Mouse (Mus musculus): ENCODE results near the gene Reep3. TPM values are rescaled to one million over a fixed set of nuclear protein-coding genes. Genes with fewer than 3 reads are reported as not detected.

The Reep3 gene
- total RNA-seq, 1 experiment from 2014 or later = 12.5 TPM

DNA sequence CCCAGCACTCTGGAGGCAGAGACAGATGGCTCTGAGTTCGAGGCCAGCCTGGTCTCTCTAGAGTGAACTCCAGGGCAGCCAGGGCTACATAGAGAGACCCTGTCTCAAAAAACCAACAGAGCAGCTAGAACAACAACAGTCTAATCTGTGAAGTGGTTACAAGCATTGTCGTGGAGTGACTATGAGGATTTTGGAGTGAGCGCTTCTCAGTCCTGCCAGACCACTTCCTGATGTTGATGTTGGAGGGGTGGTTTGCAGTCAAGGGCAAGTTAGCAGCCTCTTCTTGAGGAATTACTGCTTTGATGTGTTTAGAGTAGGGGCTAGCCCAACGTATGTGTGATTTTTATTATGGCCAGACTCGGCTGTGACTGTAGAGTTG lies 15.0 kb upstream of the Reep3 start:
- ATAC-seq (replicated peaks; ENCODE audit: low read depth, poor library complexity, severe bottlenecking) = peak; percentile 85

DNA sequence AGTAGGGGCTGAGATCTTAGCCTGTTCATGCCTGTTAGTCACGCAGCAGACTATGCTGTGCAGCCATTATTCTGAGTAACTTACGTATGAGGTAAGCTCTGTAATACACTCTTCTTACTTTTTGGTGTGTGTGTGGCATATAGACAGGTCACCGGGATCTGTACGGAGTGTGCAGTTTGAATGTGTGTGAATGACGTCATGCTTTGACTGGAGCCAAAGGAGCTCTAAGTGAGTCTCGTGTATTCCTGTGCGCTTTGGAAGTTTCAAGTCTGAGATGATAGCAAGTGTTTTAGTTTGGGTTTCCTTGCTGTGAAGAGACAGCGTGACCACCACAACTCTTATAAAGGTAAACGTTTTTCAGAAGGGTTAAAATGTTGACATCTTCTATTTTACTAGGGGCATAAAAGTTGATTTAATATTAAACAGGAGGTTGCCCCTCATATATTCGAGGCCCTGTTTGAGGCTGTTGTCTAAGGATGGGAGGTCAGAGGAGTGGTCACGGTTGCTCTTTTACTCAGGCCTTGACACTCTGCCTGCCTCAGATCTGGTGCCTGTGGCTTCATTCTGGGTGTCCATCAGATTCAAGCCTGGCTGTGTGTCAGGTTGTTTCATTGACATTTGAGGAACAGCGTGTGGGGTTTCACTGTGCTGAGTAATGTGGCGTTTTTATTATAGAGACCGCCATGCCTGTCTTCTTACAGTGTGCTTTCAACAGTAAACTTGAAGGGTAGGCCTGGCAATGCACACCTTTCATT lies 14.5 kb upstream of the Reep3 start:
- no peak for ATAC-seq (replicated peaks; ENCODE audit: low read depth, poor library complexity, severe bottlenecking)

DNA sequence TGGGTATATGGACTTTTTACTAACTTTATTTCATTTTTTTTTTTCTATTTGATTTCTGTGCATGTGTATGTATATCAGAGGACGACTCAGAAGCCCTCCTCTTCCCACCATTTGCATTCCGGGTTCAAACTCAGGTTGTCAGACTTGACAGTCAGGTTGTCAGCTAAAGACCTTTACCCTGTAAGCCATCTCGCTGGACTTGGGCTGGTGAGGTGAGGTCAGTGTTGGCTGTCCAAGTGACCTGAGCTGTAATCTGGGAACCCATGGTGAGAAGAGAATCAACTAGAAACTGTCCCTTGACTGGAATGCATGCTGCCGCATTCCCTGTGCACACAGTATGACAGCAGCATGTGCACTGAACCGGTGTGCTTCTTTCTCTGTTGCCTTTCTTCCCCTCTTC lies 12.9 kb upstream of the Reep3 start:
- no peak for ATAC-seq (replicated peaks; ENCODE audit: low read depth, poor library complexity, severe bottlenecking)

DNA sequence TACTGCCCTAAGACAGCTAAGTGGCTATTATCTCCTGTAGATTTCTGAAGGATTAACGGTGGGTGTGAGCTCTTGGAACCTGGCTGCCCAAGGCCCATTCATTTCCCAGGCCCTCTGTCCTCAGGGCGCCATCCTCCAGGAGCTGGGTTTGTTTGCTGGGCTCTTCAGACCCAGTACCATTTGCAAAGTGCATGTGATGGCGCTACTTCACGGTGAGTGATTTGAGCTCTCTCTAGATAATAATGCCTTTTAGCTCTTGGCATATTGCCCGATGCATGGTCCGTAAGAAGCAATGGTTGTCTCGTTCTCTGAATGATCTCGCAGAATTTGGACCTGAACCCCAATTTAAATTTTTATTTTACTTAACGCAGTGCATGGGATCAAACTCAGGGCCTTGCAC lies 11.4 kb upstream of the Reep3 start:
- ATAC-seq (replicated peaks; ENCODE audit: low read depth, poor library complexity, severe bottlenecking) = no peak

DNA sequence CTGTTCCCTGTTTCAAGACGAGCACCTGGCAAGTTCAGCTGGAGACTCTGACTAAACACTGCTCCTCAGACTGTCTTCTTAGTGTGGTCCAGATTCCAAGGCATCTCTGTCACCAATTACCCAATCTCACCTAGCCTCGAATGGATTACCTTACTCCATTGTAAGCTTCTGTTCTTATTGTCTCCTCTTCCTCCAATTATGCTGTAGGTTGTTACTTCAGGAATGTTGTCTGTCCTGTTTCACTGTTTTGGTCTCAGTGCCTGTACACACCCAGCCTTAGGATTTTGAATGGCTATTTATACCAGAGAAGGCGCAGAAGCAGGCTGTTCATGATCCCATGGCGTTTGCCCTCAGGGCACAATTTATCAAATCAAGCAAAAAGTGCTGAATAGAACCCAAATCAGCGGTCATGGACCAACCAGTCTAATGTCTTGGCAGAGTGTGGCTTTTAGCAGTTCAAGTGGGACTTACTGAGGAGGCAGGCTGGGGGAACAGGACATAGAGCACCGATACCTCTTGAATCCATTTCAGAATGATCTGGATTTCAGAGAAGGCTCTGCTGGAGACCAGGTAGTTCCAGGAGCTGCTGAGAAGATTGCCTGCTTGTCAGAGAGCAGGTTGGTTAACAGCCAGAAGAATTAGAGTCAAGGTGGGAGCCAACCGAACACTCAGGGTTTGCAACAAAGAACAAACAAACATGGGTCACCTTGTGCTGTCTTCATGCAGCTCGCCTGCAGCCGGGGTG lies 10.4 kb upstream of the Reep3 start:
- ATAC-seq (replicated peaks; ENCODE audit: low read depth, poor library complexity, severe bottlenecking) = no peak

DNA sequence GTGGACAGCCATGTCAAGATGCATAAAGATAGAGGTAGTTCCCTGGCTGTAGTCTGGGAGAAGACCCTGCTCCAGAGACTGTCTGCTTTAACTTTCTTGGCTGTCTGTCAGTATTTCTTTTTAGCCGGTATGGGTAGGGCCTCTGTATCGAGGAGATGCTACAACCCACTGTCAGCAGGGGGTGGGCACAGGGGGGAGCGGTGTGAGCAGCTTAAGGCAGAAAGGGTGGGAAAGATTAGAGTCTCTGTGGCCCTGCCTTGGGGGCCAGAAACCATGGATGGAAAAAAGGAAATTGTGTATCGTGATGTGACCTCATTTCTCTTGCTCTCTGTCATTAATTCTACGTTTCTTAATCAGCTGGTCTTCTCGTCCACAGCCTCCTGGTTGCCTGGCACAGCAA lies 9.7 kb upstream of the Reep3 start:
- ATAC-seq (replicated peaks; ENCODE audit: low read depth, poor library complexity, severe bottlenecking) = no peak

DNA sequence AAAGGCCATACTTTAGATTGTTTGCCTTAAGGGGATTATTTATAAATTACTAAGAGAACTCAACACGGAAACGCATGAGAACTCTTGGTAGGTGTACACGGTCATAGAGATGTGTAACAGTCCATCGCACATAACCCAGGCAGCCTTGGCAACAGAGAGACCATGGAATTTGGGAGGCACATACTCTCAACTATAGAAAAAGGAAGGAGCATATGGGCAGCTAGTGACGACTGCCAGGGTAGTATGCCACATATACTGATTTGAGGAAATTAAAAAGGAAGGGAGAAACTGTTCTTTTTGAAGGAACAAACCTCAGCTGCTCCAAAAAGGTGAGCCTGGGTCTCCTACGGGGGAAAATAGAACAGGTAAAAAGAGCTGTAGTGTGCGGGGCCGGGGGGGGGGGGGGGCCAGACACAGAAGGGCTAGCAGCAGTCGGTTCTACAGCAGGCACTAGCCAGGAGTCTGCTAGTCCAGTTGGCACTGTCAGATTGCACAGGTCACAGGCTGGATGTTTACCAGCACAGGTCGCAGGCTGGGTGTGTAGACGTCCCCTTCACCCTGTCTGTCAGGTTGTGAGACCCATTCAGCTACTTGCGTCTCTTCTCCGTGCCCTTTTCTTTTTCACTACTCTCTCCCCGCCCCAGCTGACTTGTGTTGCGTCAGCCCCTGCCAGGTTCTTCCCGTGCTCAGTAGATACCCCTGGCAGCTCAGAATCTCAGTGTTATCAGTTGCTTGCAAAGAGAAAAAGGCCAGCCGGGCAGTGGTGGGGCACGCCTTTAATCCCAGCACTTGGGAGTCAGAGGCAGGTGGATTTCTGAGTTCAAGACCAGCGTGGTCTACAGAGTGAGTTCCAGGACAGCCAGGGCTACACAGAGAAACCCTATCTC lies 8.8 kb upstream of the Reep3 start:
- ATAC-seq (replicated peaks; ENCODE audit: low read depth, poor library complexity, severe bottlenecking) = 0 out of 2 replicates have a peak, but pooled peaks have one; percentile 17

DNA sequence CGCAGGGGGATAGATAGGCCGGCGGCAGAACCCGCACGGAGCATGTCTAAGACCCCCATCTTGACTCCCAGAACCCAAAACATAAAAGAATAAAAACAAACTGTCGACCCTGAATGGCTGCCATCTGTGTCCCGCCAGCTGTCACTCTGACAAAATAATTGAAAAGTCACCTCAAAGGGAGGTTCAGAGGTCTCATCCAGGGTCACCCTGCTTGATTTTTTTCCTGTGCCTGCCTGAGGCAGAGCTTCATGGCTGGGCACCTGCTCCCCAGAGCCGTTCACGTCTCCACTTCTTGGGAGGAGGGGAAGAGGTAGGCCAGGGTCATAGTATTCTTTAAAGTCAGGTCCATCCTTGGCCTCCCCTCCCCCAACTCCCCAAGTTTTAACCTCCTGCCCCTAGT lies 7.8 kb upstream of the Reep3 start:
- no peak for ATAC-seq (replicated peaks; ENCODE audit: low read depth, poor library complexity, severe bottlenecking)

DNA sequence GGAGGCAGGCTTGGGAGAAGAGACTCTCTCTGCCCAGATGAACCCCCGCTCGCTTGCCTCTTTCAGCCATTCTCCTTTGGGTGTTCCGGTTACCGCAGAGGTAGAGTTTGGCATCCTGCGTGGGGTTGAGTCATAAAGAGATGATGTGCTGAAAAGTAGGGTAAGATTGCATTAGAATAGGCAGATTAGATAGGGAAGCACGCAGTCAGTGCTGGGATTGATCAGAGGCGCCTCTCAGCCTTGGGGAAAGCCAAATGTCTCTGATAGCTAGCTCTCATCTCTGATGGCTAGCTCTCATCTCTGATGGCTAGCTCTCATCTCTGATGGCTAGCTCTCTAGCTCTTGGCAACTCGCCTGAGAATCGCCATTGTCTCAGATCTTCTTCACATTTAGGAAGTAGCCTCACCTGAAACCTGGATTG lies 4.1 kb upstream of the Reep3 start:
- ATAC-seq (replicated peaks; ENCODE audit: low read depth, poor library complexity, severe bottlenecking) = no peak

DNA sequence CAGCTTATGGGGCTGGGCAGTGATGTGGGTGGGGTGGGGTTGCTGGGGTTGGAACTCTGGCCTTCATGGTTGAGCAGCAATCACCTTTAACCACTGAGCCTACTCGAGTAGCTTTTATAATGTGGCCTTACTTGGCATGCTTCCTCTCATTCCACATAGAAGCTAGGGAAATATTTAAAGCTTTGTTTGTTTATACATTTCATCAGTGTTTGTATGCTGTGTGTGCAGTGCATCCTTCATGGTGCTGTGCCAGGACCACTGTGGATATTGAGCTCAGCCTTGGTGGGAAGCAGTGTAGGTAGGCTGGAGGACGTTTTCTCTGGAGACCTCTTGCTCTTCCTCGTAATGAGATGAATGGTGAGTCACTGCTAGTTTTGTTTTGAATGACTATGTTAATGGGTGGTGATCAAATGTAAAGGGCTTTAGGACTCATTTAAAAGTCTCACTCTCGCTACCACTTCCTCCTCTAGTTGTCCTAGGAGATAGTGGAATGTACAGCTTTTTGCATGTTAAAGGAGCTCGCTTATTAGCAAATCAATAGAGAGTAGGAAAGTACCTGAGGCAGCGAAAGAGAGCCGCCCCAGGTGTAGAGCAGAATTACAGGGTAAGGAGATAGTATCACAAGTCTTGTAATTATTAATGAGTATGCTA lies 3.4 kb upstream of the Reep3 start:
- no peak for ATAC-seq (replicated peaks; ENCODE audit: low read depth, poor library complexity, severe bottlenecking)

DNA sequence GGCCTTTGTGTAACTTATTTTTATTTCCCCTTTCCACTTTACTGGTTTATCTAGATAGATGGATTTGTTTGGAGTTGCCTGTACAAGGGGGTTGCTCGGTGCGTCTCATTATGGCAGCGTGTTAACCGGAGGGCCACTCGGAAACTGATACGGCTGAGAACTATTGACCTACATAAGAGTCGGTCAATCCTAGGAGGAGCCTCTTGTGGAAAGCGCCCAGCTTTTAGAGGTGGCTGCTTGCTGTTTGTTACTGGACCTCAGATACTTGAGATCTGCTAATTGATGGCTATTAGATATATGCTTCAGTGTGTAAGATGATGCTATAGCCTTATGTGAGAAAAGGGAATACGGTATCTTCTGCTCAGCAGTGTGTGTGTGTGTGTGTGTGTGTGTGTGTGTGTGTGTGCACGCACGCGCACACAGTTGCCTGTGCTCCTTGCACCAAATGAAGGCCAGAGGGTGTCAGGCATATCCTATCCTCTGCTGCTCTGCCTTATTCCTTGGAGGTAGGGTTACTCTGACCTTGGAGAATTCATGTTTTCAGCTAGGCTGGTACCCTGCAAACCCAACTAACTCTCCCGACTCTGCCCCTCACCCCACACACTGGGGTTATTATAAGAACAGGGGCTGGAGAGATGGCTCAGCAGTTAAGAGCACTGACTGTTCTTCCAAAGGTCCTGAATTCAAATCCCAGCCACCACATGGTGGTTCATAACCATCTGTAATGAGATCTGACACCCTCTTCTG lies 2.6 kb upstream of the Reep3 start:
- no peak for ATAC-seq (replicated peaks; ENCODE audit: low read depth, poor library complexity, severe bottlenecking)

DNA sequence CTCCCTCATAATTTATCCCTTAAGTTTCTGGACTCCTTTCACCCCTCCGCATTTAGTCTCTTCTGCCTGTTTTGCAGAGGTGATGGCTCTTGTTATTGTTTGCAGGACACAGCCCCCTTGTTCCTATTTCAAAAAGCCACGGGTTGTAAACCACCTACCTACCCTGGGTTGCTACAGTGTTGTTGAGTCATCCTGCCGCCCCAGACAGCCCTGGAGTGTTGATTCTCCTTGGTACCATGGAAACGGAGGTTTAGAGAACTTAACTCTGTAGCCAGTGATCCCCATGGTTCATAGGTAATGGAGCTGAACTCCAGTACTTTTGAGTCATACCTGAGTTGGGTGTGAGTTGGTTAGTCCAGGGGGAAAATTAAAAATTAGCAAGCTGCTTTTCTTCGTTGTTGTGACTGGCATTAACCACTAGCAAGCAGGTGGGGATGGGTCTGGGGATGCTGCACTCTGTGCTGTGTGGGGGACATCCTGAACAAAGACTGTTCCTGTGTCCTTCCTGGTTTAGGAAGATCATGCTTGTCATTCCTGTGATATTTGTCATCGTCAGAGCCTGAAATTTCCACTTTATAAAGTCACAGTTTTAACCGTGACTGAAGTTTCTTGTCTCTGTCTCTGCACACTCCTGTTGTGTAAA lies 1.8 kb upstream of the Reep3 start:
- ATAC-seq (replicated peaks; ENCODE audit: low read depth, poor library complexity, severe bottlenecking) = peak; percentile 68

DNA sequence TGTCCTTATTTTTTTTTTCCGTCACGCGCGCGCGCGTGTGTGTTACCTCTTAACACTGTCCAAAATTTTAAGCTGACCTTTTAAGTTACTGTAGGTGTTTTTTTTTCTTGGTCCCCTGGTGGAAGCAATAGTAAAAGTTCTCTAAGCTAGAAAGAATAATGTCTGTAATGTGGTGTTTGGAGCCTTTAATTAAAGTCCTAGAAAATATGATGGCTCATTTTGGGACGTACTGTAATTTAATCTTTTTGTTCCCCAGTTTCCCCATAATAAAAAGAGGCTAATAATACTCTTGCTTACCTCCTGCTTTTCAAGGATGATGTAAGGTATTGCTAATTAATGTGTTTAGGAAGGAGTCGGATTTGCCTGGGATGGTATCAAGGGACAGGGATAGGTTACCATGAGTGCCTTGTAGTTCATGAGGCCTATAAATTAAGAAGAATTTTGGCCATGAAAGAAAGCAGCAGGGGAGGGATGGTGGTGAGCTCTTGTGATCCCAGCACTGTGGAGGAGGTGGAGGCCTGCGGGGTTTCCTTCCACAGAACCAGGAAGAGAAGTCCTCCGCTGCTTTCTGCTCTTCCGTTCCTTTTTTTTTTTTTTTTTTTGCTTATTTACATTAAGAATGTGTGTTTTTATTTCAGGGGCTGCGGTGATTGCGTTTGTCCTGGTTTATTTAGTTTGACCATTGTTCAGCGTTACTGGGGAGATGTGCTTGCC lies 849 bp upstream of the Reep3 start:
- ATAC-seq (replicated peaks; ENCODE audit: low read depth, poor library complexity, severe bottlenecking) = no peak

DNA sequence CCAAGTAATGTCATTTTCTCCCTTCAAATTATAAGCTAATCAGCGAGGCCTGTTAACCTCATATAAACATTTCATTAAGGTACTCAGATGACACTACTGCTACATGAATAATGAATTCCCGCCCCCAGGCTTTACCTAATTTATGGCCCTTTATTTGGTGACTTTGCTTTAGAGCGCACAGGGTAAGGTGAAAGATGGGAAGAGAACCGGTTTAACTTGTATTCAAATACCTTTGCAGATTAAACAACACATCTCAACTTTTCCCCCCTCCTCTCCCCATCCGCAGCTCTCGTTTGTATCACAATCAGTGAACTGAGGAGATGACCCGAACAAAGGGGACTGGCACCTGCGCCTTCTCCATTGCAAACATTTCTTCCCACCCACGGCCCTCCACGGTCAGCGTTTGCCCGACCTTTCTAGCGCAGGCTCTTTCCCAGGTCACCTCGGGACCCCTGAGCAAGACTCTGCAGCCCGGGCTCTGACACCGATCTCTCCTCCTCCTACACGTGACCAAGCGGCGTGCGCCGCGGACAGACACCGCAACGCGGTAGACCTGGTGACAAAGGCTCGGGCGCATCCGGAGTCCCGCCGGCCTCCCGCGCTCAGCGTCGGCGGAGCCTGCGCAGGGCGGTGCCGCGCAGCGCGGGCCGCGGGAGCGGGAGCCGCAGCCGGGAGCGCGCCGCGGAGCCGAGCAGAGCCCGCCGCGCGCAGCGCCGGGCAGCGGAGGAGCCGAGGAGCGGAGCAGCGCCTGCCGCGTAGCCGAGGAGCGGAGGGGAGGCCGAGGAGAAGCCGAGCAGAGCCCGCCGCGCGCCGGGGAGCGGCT lies 736 bp downstream of the Reep3 start, which contains the start of gene Jmjd1c:
Gene Jmjd1c, plus strand, starts transcription at position 328 of the 823 bp plus-strand sequence.
- peak; percentile 63 for ATAC-seq (replicated peaks; ENCODE audit: low read depth, poor library complexity, severe bottlenecking)

DNA sequence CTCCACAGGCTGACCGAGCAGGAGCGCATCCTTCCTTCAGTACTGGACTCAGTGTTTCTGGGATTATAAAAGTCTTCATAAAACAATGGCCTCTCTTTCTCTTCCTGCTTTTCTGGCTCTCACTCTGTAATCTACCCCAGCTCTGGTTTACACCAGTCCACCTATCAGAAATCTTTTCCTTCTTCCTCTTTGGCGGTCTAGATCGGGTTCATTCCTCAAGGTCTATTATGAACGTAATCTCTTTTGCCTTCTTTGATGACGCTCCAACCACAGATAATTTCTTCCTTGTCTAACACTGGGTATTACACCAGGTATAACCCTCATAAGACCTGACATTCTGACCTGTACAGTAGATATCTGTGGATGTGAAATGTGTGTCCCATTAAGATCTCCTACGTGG lies 1.8 kb downstream of the Reep3 start:
- ATAC-seq (replicated peaks; ENCODE audit: low read depth, poor library complexity, severe bottlenecking) = peak; percentile 33; the same call in 1 of the 2 replicates

DNA sequence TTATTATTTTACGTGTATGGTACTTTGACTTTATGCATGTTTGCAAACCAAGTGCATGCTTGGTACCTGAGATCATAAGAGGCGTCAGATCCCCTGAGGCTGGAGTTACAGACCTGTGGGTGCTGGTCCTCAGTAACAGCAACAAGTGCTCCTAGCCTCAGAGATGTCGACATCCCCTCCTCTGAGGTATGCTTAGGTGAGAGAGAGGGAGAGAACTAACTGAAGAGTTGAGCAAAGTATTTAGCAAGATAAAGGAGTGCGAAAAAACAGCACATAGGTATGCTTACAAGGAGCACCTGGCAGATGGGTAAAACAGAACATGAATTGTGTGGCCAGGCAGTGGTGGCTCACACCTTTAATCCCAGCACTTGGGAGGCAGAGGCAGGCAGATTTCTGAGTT lies 6.1 kb downstream of the Reep3 start:
- no peak for ATAC-seq (replicated peaks; ENCODE audit: low read depth, poor library complexity, severe bottlenecking)

DNA sequence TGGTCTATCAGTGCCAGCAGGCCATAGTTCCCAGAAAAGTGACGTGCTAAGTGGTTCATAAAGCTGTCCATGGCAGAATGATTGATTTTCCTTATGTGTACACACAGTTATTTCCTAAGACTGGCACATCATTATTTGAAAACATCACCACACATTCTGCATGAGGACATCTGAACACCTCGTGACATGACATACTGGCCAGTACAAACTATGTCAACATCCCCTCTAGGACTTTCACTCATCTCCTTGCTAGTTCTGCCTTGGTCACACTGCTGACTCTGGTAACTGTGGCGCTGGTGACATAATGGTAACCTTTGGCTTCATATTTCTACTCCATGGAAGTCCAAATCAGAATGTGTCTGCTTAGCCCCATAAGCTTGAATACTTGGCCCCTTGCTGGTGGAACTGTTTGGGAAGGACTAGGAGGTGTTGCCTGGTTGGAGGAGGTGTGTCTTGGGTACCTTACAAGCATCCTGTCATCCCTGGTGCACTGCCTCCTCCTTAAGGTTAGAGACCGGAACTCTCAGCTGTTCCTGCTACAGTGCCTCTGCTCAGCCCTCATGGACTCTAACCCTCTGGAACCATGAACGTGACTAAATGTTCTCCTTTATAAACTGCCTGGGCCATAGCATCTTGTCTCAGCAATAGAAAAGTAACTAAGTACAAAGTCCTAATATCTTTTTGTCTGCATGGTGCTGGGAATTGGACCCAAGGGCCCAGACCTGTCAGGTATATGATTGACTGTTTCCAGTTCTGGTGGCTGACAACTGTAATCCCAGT lies 9.1 kb downstream of the Reep3 start:
- ATAC-seq (replicated peaks; ENCODE audit: low read depth, poor library complexity, severe bottlenecking) = no peak
